Mouse (Mus musculus) cerebellum, postnatal 10 days (tissue): ENCODE data around the gene Rnf182.

Source experiments
- DNase-seq, 2 experiments: peaks; one replicate each; pipeline ENCODE4 v3.0.0; 2021; ENCODE audit warnings: mixed read lengths in 2 of 2

Gene Rnf182

GRCm38 (mm10) chr13:43615577-43616254, at the start of gene Rnf182:
Rnf182 (plus strand) TSS chr13:43615710.
- peak; percentile 86 to 92 for DNase-seq

GRCm38 (mm10) chr13:43566184-43566583, 49.3 kb upstream of the Rnf182 start:
- no peak for DNase-seq

GRCm38 (mm10) chr13:43567141-43567891, 48.2 kb upstream of the Rnf182 start:
- DNase-seq: peak in 1 of 2 experiments; percentile 37

- no peak for DNase-seq
Observed at GRCm38 (mm10) chr13:43573979-43574378, 41.5 kb upstream of the Rnf182 start.

GRCm38 (mm10) chr13:43575431-43575830, 40.1 kb upstream of the Rnf182 start:
- peak; percentile 84 to 86 for DNase-seq

GRCm38 (mm10) chr13:43577254-43577653, 38.3 kb upstream of the Rnf182 start:
- peak; percentile 34 to 54 for DNase-seq

GRCm38 (mm10) chr13:43577766-43578165, 37.7 kb upstream of the Rnf182 start:
- DNase-seq: no peak

- peak; percentile 79 to 82 for DNase-seq
Observed at GRCm38 (mm10) chr13:43579740-43580139, 35.8 kb upstream of the Rnf182 start.

- no peak for DNase-seq
Observed at GRCm38 (mm10) chr13:43580661-43581060, 34.8 kb upstream of the Rnf182 start.

- DNase-seq: no peak
Observed at GRCm38 (mm10) chr13:43582961-43583360, 32.5 kb upstream of the Rnf182 start.

GRCm38 (mm10) chr13:43583504-43583903, 32.0 kb upstream of the Rnf182 start:
- no peak for DNase-seq

GRCm38 (mm10) chr13:43585335-43585734, 30.2 kb upstream of the Rnf182 start:
- no peak for DNase-seq

GRCm38 (mm10) chr13:43586966-43587365, 28.5 kb upstream of the Rnf182 start:
- DNase-seq: no peak

GRCm38 (mm10) chr13:43587844-43588840, 27.4 kb upstream of the Rnf182 start:
- peak; percentile 53 to 72 for DNase-seq

GRCm38 (mm10) chr13:43591828-43592680, 23.5 kb upstream of the Rnf182 start:
- peak; percentile 72 to 76 for DNase-seq

- DNase-seq: no peak
Observed at GRCm38 (mm10) chr13:43592681-43593068, 22.8 kb upstream of the Rnf182 start.

- peak; percentile 82 to 87 for DNase-seq
Observed at GRCm38 (mm10) chr13:43595896-43596295, 19.6 kb upstream of the Rnf182 start.

- no peak for DNase-seq
Observed at GRCm38 (mm10) chr13:43600967-43601366, 14.5 kb upstream of the Rnf182 start.

- no peak for DNase-seq
Observed at GRCm38 (mm10) chr13:43602440-43602839, 13.1 kb upstream of the Rnf182 start.

GRCm38 (mm10) chr13:43603042-43603441, 12.5 kb upstream of the Rnf182 start:
- DNase-seq: peak; percentile 71 to 72

- DNase-seq: no peak
Observed at GRCm38 (mm10) chr13:43608854-43609253, 6.7 kb upstream of the Rnf182 start.

- DNase-seq: no peak
Observed at GRCm38 (mm10) chr13:43612040-43612439, 3.5 kb upstream of the Rnf182 start.
